Mouse (Mus musculus) small intestine, adult 2 months (tissue): ENCODE measurements around the gene Elob. TPM values are rescaled to one million over a fixed set of nuclear protein-coding genes. Genes with fewer than 3 reads are reported as not detected.

ENCODE experiments used
- H3K27ac ChIP-seq: fragments of 200-500 bp; 2 replicates; pipeline ENCODE4 v1.5.1; 2012; ENCODE audit warnings: low read depth, low read length, control low read depth, inconsistent platforms; ENCODE audit not compliant: insufficient read depth
- H3K27me3 ChIP-seq: fragments of 200-500 bp; 2 replicates; pipeline ENCODE4 v1.6.1; 2012; ENCODE audit warnings: mild to moderate bottlenecking, moderate library complexity, low read length, inconsistent platforms; ENCODE audit not compliant: control insufficient read depth, insufficient read depth
- H3K36me3 ChIP-seq: fragments of 200-500 bp; 2 replicates; pipeline ENCODE4 v1.6.1; 2012; ENCODE audit warnings: mild to moderate bottlenecking, low read length, control low read depth, inconsistent platforms; ENCODE audit not compliant: control insufficient read depth, insufficient read depth
- H3K4me1 ChIP-seq: fragments of 200-500 bp; 2 replicates; pipeline ENCODE4 v1.6.1; 2012; ENCODE audit warnings: low read length, inconsistent platforms, mixed read lengths; ENCODE audit not compliant: control insufficient read depth, insufficient read depth, insufficient read length
- H3K4me3 ChIP-seq: fragments of 200-500 bp; 2 replicates; pipeline ENCODE4 v1.5.1; 2012; ENCODE audit warnings: low read depth, mild to moderate bottlenecking, control low read depth, inconsistent platforms, low read length, moderate library complexity
- CTCF ChIP-seq: fragments of 200-500 bp; IDR thresholded peaks from 2 replicates; pipeline ENCODE4 v1.5.1; 2012; ENCODE audit warnings: low read depth, mild to moderate bottlenecking, control low read depth, inconsistent platforms, low read length, moderate library complexity, mixed read lengths; ENCODE audit not compliant: insufficient replicate concordance, insufficient read length; ENCODE audit errors: extremely low read depth
- POLR2A ChIP-seq: fragments of 200-500 bp; IDR thresholded peaks from 2 replicates; pipeline ENCODE4 v1.6.1; 2012; ENCODE audit warnings: low read depth, mild to moderate bottlenecking, control low read depth, inconsistent platforms, low read length, moderate library complexity
- WGBS: fragments of 180-500 bp; shearing (Covaris S2); methylation state at CpG from one replicate; pipeline ENCODE4 v1.1.7; 2018; 5-methylcytosine and 5-hydroxymethylcytosine counted together
- polyA plus RNA-seq: library from polyadenylated mRNA; depleted of rRNA; stranded (reverse); fragments of >200 nt; gene quantifications from 2 replicates; pipeline ENCODE4 v1.2.3, GENCODE M21; 2012

Elob gene
- polyA plus RNA-seq, 1 experiment: 591 TPM

- no peaks in the 10 kb centered on the region for H3K27me3 ChIP-seq
- peaks cover 4% of the 10 kb centered on the region; the same call in 1 of the 2 replicates for H3K4me1 ChIP-seq
- 75% methylated on average over 23 of the region's 23 CpGs for WGBS
- H3K4me3 ChIP-seq: peak overlapping the region; percentile 60
- no peaks in the 10 kb centered on the region for H3K36me3 ChIP-seq
- no peak overlapping the region for H3K27ac ChIP-seq
- TF ChIP-seq POLR2A (no peak), CTCF (peak; percentile 19; the same call in 1 of the 2 replicates)
Observed at GRCm38 (mm10) chr17:23843141-23843811, 14.3 kb upstream of the Elob start.

- Histone ChIP-seq H3K4me3 (no peak overlapping the region), H3K27ac (no peak overlapping the region), H3K27me3 (no peaks in the 10 kb centered on the region), H3K36me3 (no peaks in the 10 kb centered on the region), H3K4me1 (peaks cover 4% of the 10 kb centered on the region; the same call in 1 of the 2 replicates)
- 32% methylated on average over 4 of the region's 4 CpGs for WGBS
- TF ChIP-seq POLR2A: no peak
- peak; percentile 61; the same call in 1 of the 2 replicates for TF ChIP-seq CTCF
Observed at GRCm38 (mm10) chr17:23841145-23841544, 12.2 kb upstream of the Elob start.

- Histone ChIP-seq H3K36me3 (no peaks in the 10 kb centered on the region), H3K27ac (no peak within 1 kb of the TSS), H3K4me1 (no peaks in the 10 kb centered on the region), H3K4me3 (no peak within 1 kb of the TSS), H3K27me3 (no peaks in the 10 kb centered on the region)
- TF ChIP-seq POLR2A (no peak), CTCF (no peak)
- 86% methylated on average over 8 of the region's 8 CpGs for WGBS
Observed at GRCm38 (mm10) chr17:23836006-23836575, 7.2 kb upstream of the Elob start, which contains the start of gene Prss33. Gene Prss33 (minus strand): TSS chr17:23836056.

GRCm38 (mm10) chr17:23831201-23831600 is 2.3 kb upstream of the Elob start:
- Histone ChIP-seq H3K27me3 (no peaks in the 10 kb centered on the region), H3K36me3 (peaks cover 3% of the 10 kb centered on the region), H3K27ac (no peak overlapping the region), H3K4me3 (no peak overlapping the region), H3K4me1 (peaks cover 4% of the 10 kb centered on the region; the same call in 1 of the 2 replicates)
- TF ChIP-seq POLR2A (no peak), CTCF (no peak)
- 95% methylated on average over 1 of the region's 1 CpGs for WGBS

- TF ChIP-seq POLR2A: no peak
- Histone ChIP-seq H3K36me3 (peaks cover 27% of the 10 kb centered on the region), H3K27ac (peak overlapping the region; percentile 23), H3K27me3 (no peaks in the 10 kb centered on the region), H3K4me1 (peaks cover 4% of the 10 kb centered on the region; the same call in 1 of the 2 replicates), H3K4me3 (peak overlapping the region; percentile 99)
- 1% methylated on average over 47 of the region's 47 CpGs for WGBS
Observed at GRCm38 (mm10) chr17:23828271-23829001, 500 bp downstream of the Elob start.

GRCm38 (mm10) chr17:23825591-23825990 is 3.3 kb downstream of the Elob start:
- Histone ChIP-seq H3K36me3 (peaks cover 53% of the 10 kb centered on the region), H3K27me3 (no peaks in the 10 kb centered on the region), H3K4me3 (no peak overlapping the region), H3K4me1 (peaks cover 4% of the 10 kb centered on the region; the same call in 1 of the 2 replicates), H3K27ac (no peak overlapping the region)
- WGBS: 73% methylated on average over 4 of the region's 4 CpGs
- TF ChIP-seq POLR2A: no peak

GRCm38 (mm10) chr17:23823614-23824013 is 5.3 kb downstream of the Elob start:
- Histone ChIP-seq H3K4me1 (peaks cover 4% of the 10 kb centered on the region; the same call in 1 of the 2 replicates), H3K36me3 (peaks cover 73% of the 10 kb centered on the region), H3K27ac (no peak overlapping the region), H3K27me3 (no peaks in the 10 kb centered on the region), H3K4me3 (no peak overlapping the region)
- WGBS: 91% methylated on average over 12 of the region's 12 CpGs
- TF ChIP-seq CTCF (no peak), POLR2A (no peak)
